Mouse (Mus musculus): ENCODE measurements at regions not wholly inside any gene's neighbourhood (a gene's known extent, or its start where the extent isn't known, plus 50 kb on each side); places are given as distances from the start of the nearest gene placed in this dataset.

DNA sequence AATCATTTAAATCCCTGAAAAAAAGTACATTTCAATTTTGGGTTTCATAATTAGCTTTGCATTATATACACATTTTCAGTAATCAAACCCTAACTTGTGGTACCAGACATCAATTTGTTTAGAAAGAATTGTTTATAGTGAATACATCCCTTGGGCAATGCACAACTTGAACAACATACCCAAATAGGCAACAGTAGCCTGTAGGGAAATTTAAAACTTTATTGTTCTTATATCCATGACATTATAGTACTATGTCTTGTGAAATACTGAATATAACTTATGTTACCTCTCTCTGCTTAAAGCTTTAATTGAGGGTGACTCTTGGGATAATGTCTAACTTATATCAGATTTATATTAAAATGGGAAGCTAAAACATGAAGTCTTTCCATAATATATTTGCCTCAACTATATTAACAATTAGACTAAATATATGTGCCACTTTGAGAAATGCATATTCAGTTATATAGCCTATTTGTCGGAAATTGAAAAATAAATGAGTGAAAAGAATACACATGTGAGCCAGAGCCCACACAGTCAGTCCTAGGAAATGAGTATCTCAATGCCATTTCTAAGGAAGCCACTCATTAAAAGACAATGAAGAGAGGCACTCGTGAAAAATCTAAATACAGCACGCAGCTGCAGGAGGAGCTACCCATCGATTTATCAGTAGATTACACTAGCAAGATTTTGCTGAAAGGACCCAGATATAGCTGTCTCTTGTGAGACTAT, 458.1 kb upstream of the Slitrk6 start:
- DNase-seq (ENCODE audit: low spot score in 2 of 2) = no peak

DNA sequence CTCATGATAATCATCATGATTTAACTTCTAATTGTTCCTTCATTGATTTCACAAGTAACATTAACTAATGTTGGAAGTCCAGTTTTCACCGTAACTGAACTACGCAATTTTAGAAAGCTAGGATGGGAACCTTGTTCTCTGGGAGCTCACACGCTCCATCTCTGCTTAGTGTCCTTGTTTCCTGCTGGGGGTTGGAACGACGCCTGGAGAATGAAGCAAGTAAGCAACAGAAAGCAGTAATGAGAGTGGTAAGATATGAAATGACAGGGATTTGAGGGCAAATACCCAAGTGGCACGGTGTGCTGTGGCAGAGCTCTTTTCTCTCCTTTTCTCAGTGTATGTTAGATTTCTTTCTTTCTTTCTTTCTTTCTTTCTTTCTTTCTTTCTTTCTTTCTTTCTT, 448.0 kb upstream of the Slitrk5 start:
- DNase-seq (ENCODE audit: low spot score in 2 of 2) = no peak

DNA sequence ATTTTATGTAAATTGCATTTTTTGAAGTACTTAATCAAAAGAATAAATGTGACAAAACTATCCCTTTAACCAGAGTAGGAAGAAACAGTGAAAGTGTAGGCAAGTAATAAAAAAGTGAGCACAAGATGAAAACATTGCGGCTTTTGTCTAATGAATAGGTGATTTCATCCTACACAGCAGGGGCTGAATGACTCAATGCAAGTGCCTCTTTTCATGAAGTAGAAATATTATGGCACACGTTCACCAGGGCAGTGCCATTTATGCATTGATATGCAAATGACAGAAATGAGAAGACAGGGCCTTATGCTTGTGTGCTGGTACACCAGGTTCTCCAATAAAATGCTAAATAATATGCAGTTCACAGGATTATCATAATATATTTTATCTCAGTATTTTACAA, 435.8 kb upstream of the Slitrk5 start:
- no peak for DNase-seq (ENCODE audit: low spot score in 2 of 2)

DNA sequence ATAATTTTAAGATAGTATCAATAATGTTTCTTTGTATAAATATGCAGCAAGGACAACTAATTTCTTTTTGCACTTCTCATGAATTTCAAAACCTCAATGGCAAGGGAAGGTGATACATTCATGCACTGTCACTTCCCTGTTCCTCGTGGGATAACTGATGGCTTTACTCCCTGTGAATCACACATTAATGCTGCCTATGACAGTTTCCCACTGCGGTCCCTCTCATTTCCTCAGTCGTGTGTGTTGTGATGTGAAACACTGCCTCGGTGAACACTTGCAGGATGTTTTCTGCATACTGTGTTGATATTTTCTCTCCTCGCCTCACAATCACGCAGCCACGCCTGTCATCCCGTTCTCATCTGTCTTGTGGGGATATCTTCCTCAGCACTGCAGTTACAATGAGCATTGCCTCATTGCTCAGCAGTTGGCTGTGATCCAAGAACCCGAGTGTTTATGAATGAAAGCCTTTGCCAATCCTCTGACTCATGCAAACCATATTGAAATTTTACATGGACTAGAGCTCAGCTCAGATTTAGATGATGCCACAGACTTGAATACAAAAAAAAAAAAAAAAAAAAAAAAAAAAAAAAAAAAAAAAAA, 425.4 kb upstream of the Slitrk5 start:
- peak; percentile 72 to 85 for DNase-seq (ENCODE audit: low spot score in 2 of 2)

DNA sequence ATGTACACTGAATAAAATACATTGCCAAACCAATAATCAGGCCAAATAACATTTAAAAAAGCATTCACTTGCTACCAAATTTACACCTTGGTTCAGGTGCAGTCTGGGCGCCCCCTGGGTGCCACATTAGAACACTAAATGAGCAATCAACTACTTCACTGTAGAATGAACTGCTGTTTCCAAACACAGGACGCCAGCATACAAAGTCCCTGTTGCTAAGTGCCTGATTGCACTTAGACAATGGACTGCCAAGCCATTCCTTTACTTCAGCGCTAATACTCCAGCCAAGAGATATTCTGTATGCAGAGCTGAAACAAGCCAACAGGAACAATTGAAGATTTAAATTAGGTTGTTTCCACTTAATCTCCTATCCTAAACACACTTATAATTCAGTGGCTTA, 421.7 kb upstream of the Slitrk5 start:
- DNase-seq (ENCODE audit: low spot score in 2 of 2) = peak in 1 of 2 experiments; percentile 9

DNA sequence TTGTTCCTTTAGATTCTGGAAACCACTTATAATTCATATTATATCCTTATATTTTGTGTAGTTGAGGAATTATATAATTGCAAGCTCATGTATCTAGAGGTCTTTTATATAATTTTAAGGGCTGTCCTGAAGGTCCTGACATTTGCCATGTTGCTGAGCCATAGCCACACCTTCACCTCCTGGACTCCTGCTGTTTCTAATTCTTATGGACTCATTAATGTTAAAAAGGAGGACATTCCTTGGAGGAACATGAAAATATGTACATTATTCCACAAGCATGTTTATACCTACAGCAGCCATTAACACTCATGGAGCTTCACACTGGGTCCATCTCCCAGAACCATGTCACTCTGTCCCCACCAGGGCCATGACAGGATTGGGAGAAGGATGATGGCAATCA, 413.2 kb upstream of the Slitrk5 start:
- no peak for DNase-seq (ENCODE audit: low spot score in 2 of 2)

DNA sequence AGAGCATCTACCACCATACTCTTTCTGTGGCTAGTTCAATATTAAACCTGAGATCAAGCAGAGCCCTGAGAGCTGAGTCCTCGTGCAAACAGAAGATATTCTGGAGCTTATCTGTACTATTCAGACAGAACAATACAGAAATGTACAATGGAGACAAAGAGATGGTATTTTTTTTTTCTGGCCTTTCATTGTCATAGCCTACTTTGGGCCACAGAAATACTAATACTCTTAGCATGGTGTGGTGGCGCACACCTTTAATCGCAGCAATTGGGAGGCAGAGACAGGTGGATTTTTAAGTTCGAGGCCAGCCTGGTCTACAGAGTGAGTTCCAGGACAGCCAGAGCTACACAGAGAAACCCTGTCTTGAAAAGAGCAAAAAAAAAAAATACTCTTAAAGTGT, 404.7 kb upstream of the Slitrk5 start:
- no peak for DNase-seq (ENCODE audit: low spot score in 2 of 2)

DNA sequence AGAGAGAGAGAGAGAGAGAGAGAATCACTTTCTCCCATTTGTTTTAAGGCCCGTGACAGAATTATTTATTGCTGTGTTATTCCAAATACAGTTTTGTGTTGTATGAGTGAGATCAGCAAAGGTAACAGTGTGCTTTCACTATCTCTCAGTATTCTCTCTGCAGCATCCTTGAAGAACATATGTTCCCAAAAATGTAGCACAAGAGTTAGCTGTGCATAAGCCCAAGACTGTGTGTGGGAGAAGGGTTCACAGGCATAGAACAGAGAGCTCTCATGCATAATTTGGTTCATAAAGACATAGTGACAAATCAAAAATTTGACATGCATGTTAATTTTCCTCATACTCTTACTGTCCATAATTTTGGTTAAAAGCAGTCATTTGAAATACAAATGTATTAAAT, 393.5 kb upstream of the Slitrk5 start:
- no peak for DNase-seq (ENCODE audit: low spot score in 2 of 2)

DNA sequence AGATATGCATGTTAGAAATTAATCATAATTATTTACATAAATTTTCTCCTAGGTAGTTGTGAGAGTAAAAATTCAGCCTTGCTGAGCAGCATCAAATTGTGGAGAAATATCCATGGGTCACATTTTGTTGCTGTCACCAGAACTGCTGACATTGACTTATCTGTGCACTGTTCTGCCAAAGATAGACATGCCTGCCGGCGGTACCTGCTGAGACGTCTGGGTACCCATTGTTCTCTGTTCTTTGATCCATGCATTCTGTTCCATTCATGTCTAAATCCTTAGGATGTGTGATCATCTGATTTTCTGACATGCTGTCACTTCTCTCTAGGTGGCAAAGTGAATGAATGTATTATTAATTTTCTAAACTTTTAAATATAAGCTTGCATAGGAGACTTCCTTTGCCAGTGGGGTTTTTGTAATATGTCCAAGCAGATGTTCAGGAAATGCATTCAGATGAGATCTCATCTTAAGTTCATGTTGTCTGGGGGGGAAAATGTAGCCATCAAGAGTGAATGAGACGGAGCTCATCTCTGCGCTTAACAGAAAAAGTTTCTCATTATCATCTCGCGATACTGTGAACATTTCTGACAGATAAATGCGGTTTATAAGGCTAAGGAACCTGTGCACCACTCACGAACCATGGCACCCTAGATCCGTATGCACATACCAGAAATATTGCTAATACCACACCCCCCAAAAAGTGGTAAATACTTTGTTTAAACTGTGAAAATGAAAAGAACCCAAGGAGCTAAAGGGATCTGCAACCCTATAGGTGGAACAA, 391.0 kb upstream of the Slitrk5 start:
- no peak for DNase-seq (ENCODE audit: low spot score in 2 of 2)

DNA sequence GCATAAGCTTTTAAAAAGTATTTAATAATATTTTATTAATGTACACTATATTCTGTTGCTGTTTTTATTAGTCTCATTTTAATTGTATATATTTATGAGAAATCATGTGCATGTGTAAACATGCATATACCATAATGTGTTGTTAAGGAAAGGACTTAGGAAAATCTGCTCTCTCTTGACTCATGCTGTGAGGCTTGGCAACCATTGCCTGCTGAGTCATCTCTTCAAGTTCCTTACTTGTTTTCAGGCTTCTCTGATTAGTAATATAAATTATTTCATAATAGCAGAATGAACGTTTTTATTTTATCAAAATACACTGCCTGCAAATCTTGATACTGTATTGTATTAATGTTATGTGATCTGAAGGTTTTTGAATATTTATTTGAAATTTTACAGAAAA, 388.9 kb upstream of the Slitrk5 start:
- DNase-seq (ENCODE audit: low spot score in 2 of 2) = no peak

DNA sequence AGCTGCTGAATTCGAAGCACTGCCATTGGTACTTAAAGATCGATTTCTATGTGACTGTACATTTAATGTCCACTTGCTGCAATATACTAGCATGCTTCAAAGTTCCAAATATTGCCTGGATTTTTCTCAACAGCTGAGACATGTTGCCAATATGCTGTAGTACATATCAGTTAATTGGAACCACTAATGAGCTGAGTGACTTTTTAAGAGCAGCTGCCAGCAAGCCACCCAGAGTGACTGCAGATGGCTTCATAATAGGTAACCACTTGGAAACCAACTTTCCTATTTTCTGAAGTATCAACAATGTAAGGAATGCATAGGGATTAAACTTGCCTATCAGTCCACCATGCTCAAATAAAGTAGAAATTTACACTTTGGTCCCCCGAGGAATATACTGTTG, 379.4 kb upstream of the Slitrk5 start:
- no peak for DNase-seq (ENCODE audit: low spot score in 2 of 2)

DNA sequence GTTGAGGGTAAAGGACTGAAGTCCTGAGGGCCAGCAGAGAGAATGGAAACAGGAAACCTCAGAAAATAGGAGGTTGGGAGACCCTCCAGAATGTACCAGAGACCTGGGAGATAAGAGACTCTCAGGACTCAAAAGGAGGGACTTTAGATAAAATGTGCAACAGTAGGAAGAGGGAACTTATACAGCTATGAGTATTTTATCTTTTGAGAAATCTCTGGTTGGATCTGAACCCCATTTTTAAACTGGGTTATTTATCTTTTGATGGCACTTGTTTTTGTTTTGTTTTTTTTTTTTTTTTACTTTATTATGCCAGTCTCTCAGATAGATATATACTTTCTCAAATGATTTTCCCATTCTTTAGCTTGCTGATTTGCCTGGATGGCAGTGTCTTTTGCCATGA, 377.1 kb upstream of the Slitrk5 start:
- no peak for DNase-seq (ENCODE audit: low spot score in 2 of 2)

DNA sequence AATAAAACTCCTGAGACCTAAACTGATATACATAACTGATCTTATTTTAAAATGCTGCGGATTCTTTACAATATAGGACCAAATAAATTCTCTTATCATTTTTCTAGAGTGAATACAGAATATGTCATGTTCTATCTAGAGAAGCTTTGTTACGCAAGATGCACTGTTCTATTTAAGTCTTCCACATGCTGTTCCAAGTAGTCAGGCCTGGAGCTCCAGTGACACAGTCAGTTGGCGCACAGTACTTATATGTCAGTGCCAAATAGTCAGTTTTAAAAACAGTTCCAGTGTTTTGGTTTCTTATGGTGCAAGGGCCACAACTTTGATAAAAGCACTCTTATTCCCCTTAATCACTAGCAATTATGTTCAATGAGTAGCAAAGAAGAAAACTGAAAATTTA, 344.3 kb upstream of the Slitrk5 start:
- DNase-seq (ENCODE audit: low spot score in 2 of 2) = peak; percentile 2 to 30

DNA sequence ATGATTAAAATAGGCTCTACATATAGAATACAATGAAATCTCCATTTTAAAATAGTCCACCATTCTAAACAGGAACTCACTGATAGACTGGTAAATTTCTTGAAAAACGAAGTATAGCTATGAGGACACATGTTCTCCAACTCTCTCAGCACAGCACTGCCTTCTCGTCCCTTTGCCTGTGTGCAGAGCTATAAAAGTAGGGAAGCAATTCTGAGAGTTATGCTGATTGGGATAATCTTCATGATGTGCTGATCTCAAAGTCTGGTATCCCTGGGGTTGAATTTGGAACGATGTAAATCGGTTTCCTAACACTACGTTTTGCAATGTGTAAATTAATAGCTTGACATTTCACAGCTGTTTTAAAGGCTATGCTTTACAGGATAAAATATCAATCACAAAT, 321.4 kb upstream of the Slitrk5 start:
- DNase-seq (ENCODE audit: low spot score in 2 of 2) = no peak

DNA sequence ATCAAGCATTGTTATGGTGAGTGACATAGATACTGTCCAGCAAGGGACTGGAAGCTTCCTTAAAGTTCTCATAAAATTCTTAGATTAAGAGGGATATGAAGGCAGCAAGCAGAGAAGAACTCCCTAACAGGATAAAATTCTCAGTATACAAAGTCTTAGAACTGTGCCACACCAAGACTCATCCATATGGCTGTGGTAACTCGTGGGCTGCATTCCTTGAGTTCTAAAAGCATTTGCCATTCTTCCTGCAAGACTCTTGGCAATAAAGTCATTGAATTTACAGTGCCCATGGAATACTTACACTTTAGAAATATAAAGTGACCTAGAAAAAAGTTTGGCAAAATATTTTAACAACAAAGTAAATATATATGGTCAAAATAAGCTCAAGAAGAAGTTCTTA, 278.1 kb upstream of the Slitrk5 start:
- no peak for DNase-seq (ENCODE audit: low spot score in 2 of 2)

DNA sequence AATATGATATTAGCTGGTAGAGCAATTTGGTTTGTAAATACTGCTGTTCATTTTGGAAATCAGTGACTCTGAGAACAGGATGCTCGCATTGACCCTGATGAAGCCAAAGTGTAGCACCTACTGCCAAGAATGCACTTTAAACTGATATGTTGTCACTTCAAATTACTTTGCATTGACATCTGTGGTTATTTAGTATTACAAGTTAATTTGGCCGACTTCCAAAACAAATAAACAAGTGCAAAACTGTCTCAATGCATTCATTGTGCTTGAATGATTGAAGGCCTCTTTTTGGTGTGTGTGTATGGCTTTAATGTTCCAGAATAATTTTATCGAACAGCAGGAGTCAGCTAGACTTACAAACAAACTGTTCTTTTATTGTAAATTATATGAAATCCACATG, 274.1 kb upstream of the Slitrk5 start:
- no peak for DNase-seq (ENCODE audit: low spot score in 2 of 2)

DNA sequence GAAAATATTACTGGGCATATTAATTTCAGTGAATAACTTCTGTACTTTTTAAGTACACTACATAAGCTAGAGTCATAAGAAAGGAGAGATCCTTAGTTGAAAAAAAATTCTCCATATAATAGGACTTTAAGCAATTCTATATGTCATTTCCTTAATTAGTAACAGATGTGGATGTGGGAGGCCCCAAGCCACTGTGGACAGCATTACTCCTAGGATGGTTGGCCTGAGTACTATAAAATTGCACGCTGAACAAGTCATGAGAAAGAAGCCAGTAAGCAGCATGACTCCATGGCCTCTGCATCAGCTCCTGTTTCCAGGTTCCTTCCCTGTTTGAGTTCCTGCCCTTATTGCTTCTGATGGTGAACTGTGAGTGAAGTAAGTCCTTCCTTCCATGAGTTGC, 272.4 kb upstream of the Slitrk5 start:
- DNase-seq (ENCODE audit: low spot score in 2 of 2) = no peak

DNA sequence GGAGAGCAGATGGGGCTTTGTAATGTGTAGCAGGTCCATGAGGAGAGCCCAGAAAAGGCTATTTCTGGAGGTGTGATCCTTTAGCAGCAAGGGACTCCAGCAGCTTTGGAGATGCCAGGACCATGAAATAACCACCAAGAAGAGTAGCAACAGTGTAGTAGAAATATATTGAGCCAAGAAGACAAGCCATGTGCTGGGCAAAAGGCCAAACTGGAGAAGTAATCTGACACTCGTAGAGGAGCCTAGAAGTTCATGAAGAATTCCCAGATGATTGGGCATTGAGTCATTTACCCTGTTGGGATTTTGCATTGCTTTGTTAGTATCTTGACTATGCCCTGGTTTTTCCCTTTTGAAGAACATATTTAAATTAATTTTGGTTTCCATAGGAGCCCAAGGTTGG, 271.3 kb upstream of the Slitrk5 start:
- no peak for DNase-seq (ENCODE audit: low spot score in 2 of 2)

DNA sequence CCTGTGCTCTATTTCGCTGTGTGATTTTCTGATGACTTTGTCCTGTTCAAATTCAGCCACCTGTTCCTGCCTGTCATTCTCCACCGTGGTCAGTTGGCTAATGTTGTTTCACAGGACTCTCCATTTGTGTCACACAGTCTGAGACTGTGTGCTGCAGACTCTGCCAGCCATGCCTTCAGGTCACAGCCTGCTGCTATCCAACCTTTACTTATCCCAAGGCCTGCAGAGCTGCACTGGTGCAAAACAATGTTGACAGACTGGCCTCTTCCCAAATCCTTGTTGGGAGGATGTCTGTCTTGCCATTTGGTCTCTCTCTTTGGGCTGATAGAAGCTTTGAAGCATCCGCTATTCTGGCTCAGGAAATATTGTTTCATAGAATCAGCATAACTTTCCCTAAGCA, 261.4 kb upstream of the Slitrk5 start:
- DNase-seq (ENCODE audit: low spot score in 2 of 2) = no peak

DNA sequence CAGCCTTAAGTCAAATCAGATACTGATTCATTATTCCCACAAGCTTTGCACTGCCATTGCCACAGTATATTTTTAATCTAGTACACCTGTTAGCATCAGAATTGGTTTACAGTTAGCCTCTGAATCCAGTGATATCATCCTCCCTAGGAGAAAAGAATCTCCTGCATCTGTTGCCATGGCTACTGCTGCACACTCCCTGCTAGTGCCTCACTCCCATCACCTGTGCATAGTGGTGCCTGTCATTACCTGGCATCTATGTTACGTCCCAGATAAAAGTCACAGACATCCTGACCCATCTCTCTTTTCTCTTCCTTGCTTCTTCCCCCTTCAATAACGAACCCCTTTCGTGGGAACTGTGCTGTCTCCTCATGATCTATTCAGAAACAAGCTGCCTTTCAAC, 256.4 kb upstream of the Slitrk5 start:
- DNase-seq (ENCODE audit: low spot score in 2 of 2) = no peak

DNA sequence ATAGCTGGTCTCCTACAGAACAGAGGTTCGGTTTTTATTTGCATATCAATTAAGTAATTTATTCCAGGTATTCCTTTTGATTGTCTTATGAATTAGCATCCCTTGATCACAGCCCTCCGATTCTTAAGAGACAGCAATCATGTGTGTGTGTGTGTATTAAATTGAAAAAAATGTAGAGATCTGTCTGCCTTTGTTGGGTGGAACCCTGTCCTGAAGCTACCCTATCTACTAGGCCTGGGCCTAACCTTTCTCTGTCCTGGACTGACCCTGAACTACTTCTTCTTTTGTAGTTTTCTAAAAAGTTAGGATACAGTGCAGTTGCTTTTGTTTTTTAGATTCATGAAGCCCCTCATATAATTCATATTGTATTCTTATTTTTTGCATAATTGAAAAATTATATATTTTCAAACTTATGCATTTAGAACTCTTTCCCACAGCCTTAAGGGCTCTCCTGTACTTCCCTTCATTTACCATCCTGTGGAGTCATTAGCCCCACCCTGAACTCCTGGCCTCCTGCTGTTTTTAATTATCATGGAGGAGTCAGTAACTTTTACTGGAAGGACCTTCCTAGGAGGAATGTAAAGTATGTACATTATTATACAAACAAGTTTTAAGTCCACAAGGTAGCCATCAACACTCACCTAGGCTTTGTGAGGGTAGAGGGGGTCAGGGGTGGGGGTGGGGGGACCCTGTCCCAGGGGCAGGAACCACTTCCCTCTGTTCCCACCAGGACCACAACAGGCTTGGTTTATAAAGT, 245.6 kb upstream of the Slitrk5 start:
- DNase-seq (ENCODE audit: low spot score in 2 of 2) = no peak
